Mouse (Mus musculus): ENCODE data around the gene Gimap3. TPM values are rescaled to one million over a fixed set of nuclear protein-coding genes. Genes with fewer than 3 reads are reported as not detected.

Gimap3 gene
- polyA plus RNA-seq, 1 experiment from 2014 or later = 0.08 TPM

DNA sequence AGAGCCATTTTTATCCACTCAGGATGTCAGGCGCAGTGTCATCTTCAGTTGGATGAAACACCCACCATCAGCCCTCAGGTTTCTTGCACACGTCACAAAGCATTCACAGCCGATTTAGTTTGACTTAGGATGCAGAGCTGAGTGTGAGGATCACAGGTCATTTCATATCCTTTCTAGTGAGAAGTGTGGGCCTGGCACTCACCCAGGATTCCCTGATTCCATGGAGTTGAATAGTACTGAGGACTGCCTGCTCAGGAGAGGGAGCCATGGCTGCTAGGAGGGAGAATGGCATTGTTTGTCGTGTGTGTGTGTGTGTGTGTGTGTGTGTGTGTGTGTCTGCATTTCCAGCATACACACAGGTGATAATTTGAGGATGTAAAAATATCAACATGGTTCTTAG lies 50.3 kb downstream of the Gimap3 start:
- no peak for ATAC-seq (replicated peaks; ENCODE audit: low FRiP score)
- Histone ChIP-seq H3K4me2 (no peak overlapping the region), H3K27me3 (replicated peaks; ENCODE audit: control insufficient read depth, insufficient read depth, low read length) (no peaks in the 10 kb centered on the region), H3K27ac (ENCODE audit: low read depth, low read length) (no peak overlapping the region), H3K36me3 (ENCODE audit: control insufficient read depth, insufficient read depth, low read length) (no peaks in the 10 kb centered on the region), H3K4me3 (ENCODE audit: low read depth, low read length) (no peak overlapping the region), H3K9me3 (ENCODE audit: control insufficient read depth, low read length) (no peaks in the 10 kb centered on the region), H3K9ac (ENCODE audit: low read depth, low read length) (no peak overlapping the region), H3K4me1 (replicated peaks; ENCODE audit: control insufficient read depth, insufficient read depth, low read length) (no peaks in the 10 kb centered on the region)
- WGBS = 75% methylated on average over 4 of the region's 4 CpGs
- DNase-seq (ENCODE audit: low spot score) = no peak

DNA sequence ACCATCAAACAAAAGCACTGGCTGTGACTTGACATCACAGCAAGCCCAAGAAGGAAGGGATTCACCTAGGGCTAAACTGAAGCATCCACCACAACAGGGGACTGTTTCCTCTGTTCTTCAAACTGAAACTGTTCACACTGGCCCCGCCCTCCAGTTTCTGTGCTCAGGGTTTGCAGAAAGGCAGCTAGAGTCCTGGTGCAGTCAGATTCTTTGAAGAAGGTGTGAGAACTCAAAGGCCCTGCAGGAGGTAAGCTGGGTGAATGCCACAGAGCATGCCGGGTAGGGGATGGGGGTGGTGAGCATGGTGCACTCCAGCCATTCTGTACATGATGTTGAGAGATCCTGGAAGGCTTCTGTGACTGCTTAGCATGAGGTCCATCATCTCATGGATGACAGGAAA lies 52.2 kb downstream of the Gimap3 start, which contains the start of the genes Gm28053 and Gimap7:
Gene Gm28053, plus strand, starts transcription at position 153 of the 400 bp plus-strand sequence.
Gene Gimap7, plus strand, starts transcription at position 167 of the 400 bp plus-strand sequence.
- no peak within 1 kb of the TSS for H3K27ac ChIP-seq (ENCODE audit: low read depth, low read length)
- 53% methylated on average over 2 of the region's 2 CpGs for WGBS
- no peaks in the 10 kb centered on the region for H3K36me3 ChIP-seq (ENCODE audit: control insufficient read depth, insufficient read depth, low read length)
- H3K27me3 ChIP-seq (replicated peaks; ENCODE audit: control insufficient read depth, insufficient read depth, low read length) = no peaks in the 10 kb centered on the region
- no peak for DNase-seq (ENCODE audit: low spot score)
- H3K9me3 ChIP-seq (ENCODE audit: control insufficient read depth, low read length) = no peaks in the 10 kb centered on the region
- H3K9ac ChIP-seq (ENCODE audit: low read depth, low read length) = no peak within 1 kb of the TSS
- no peak within 1 kb of the TSS for H3K4me3 ChIP-seq (ENCODE audit: low read depth, low read length)
- H3K4me1 ChIP-seq (replicated peaks; ENCODE audit: control insufficient read depth, insufficient read depth, low read length) = no peaks in the 10 kb centered on the region
- no peak within 1 kb of the TSS for H3K4me2 ChIP-seq
- no peak for ATAC-seq (replicated peaks; ENCODE audit: low FRiP score)

Other genes starting within 250 kb of the Gimap3 start
- 4.2 and 5.6 TPM in 2 replicates for gene Atp6v0e2, start 233.2 kb downstream of the Gimap3 start, polyA plus RNA-seq (2014; fragmentation: Nextera tagmentation; extraction: Ambion mirVana)
- 4.6 and 4.9 TPM in 2 replicates for gene Lrrc61, start 216.1 kb downstream of the Gimap3 start, polyA plus RNA-seq (2014; fragmentation: Nextera tagmentation; extraction: Ambion mirVana)
- gene Rarres2, start 198.1 kb downstream of the Gimap3 start, polyA plus RNA-seq (2014; fragmentation: Nextera tagmentation; extraction: Ambion mirVana) = 9.0 and 9.7 TPM in 2 replicates
- gene Gm45021, start 181.2 kb downstream of the Gimap3 start, polyA plus RNA-seq (2014; fragmentation: Nextera tagmentation; extraction: Ambion mirVana) = not detected in 2 replicates
- 20.0 and 20.1 TPM in 2 replicates for gene Repin1, start 177.0 kb downstream of the Gimap3 start, polyA plus RNA-seq (2014; fragmentation: Nextera tagmentation; extraction: Ambion mirVana)
- not detected in 2 replicates for gene Gm44965, start 176.9 kb downstream of the Gimap3 start, polyA plus RNA-seq (2014; fragmentation: Nextera tagmentation; extraction: Ambion mirVana)
- 2.7 and 3.3 TPM in 2 replicates for gene Zfp775, start 168.8 kb downstream of the Gimap3 start, polyA plus RNA-seq (2014; fragmentation: Nextera tagmentation; extraction: Ambion mirVana)
- 0.40 and 0.45 TPM in 2 replicates for gene AI854703, start 144.1 kb downstream of the Gimap3 start, polyA plus RNA-seq (2014; fragmentation: Nextera tagmentation; extraction: Ambion mirVana)
- 0.32 and 1.1 TPM in 2 replicates for gene Gimap8, start 123.6 kb downstream of the Gimap3 start, polyA plus RNA-seq (2014; fragmentation: Nextera tagmentation; extraction: Ambion mirVana)
- gene Gimap9, start 94.7 kb downstream of the Gimap3 start, polyA plus RNA-seq (2014; fragmentation: Nextera tagmentation; extraction: Ambion mirVana) = 14.5 and 17.9 TPM in 2 replicates
- gene Gimap4, start 86.3 kb downstream of the Gimap3 start, polyA plus RNA-seq (2014; fragmentation: Nextera tagmentation; extraction: Ambion mirVana) = 21.8 and 23.5 TPM in 2 replicates
- 18.0 and 18.6 TPM in 2 replicates for gene Gimap6, start 62.6 kb downstream of the Gimap3 start, polyA plus RNA-seq (2014; fragmentation: Nextera tagmentation; extraction: Ambion mirVana)
- 0.77 and 2.2 TPM in 2 replicates for gene Gm28053, start 52.2 kb downstream of the Gimap3 start, polyA plus RNA-seq (2014; fragmentation: Nextera tagmentation; extraction: Ambion mirVana)
- not detected in 2 replicates for gene Gimap7, start 52.2 kb downstream of the Gimap3 start, polyA plus RNA-seq (2014; fragmentation: Nextera tagmentation; extraction: Ambion mirVana)
- 14.1 and 15.4 TPM in 2 replicates for gene Gimap1, start 31.8 kb downstream of the Gimap3 start, polyA plus RNA-seq (2014; fragmentation: Nextera tagmentation; extraction: Ambion mirVana)
- gene Gimap5, start 24.7 kb downstream of the Gimap3 start, polyA plus RNA-seq (2014; fragmentation: Nextera tagmentation; extraction: Ambion mirVana) = 3.5 and 4.0 TPM in 2 replicates
- gene Tmem176a, start 70.1 kb upstream of the Gimap3 start, polyA plus RNA-seq (2014; fragmentation: Nextera tagmentation; extraction: Ambion mirVana) = 56.6 and 66.1 TPM in 2 replicates
- 105 and 118 TPM in 2 replicates for gene Tmem176b, start 70.6 kb upstream of the Gimap3 start, polyA plus RNA-seq (2014; fragmentation: Nextera tagmentation; extraction: Ambion mirVana)
- gene Aoc1, start 102.0 kb upstream of the Gimap3 start, polyA plus RNA-seq (2014; fragmentation: Nextera tagmentation; extraction: Ambion mirVana) = not detected in 2 replicates
- not detected in 2 replicates for gene 1600015I10Rik, start 159.0 kb upstream of the Gimap3 start, polyA plus RNA-seq (2014; fragmentation: Nextera tagmentation; extraction: Ambion mirVana)
- gene Doxl2, start 204.1 kb upstream of the Gimap3 start, polyA plus RNA-seq (2014; fragmentation: Nextera tagmentation; extraction: Ambion mirVana) = not detected in 2 replicates
- gene Svs1, start 216.0 kb upstream of the Gimap3 start, polyA plus RNA-seq (2014; fragmentation: Nextera tagmentation; extraction: Ambion mirVana) = not detected in 2 replicates

All from liver, embryonic 11.5 days (tissue).